Mouse (Mus musculus): ENCODE measurements at regions not wholly inside any gene's neighbourhood (a gene's known extent, or its start where the extent isn't known, plus 50 kb on each side); places are given as distances from the start of the nearest gene placed in this dataset.

- no peak for DNase-seq (ENCODE audit: low spot score in 2 of 2)
These were observed 56.9 kb upstream of the Pik3r1 start for GRCm38 (mm10) chr13:101824962-101825361.

- DNase-seq (ENCODE audit: low spot score in 2 of 2), result no peak
These were observed 64.0 kb upstream of the Pik3r1 start for GRCm38 (mm10) chr13:101831872-101832629.

- DNase-seq (ENCODE audit: low spot score in 2 of 2), result no peak
These were observed 66.5 kb upstream of the Pik3r1 start for GRCm38 (mm10) chr13:101834546-101834945.

DNA sequence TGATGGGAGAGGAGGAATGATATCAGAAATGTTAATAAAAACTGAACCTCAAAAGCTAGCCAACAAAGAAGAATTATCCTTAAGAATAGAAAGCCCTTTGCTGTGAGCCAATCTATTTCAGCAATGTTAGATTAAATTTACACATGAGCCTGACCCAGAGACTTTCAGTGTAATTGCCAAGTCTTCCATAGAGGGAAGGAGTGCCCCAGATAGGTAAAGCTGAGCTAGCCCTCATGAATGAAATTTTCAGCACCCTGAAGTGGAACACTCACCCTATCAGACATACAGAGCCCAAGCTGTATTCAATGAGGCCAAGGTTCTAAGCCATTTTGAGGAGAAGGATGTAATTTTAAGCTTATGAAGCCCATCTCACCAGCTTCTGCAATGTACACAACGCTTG lies 69.0 kb upstream of the Pik3r1 start:
- DNase-seq (ENCODE audit: low spot score in 2 of 2), result no peak

DNA sequence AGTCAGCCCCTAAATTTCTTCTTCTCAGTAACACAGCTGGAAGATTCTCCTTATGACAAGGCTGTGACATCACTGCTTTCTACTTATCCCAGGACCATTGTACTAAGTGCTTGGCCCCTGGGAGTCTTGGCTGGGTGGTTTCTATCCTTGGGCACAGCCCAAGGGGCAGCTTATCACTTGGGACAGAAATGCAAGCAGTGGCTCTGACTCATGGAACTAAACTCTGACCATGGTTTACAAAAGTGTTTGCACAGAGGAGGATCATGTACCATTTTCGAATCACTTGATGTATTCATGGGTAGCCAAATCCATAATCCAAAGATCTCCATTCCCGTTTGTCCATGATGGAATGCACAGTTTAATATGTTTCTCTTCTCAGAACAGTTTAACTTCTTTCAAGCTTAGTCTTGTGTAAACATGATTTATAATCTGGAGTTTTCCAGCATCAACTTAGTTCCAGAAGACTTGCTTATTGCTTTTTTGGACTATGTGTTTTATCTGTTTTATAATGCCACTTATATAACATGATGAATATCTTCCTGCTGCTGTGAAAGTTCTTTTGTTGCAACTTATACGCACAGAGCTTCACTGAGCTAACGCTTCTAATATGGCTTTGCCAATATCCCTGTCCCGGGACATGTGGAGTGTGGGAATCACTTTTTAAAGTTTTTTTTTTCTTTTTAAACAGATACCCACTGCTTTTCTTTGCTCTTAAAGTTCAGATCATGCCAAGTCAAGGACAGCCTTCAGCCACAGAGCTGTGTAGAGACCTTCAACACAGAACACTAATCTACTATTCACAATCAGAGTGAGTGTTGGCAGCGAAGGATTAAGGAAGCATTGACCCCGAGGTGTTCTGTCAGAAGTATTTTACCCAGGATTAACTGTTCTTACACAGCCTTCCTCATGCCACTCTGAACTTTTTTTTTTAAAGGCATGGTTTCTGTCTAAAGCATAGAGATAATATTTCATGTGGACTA lies 76.7 kb upstream of the Pik3r1 start:
- DNase-seq (ENCODE audit: low spot score in 2 of 2), result no peak

DNA sequence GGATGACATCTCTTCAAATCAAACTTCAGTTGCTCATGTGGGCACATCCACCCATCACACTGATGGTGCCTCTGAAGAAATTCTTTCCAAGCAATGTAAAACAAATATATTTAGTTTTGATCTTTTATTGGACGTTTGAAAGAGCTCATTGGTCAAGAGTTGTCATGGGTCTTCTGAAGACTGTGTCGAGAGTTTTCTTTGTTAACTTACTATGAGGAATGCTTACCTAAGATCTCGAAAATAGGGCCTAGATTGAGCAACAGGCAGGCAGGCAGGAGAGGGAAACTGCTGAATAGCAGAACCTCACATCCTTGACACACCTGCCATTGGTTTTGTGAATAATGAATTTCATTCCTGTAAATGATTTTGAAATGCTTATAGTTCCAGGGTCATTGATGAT lies 78.0 kb upstream of the Pik3r1 start:
- no peak for DNase-seq (ENCODE audit: low spot score in 2 of 2)

DNA sequence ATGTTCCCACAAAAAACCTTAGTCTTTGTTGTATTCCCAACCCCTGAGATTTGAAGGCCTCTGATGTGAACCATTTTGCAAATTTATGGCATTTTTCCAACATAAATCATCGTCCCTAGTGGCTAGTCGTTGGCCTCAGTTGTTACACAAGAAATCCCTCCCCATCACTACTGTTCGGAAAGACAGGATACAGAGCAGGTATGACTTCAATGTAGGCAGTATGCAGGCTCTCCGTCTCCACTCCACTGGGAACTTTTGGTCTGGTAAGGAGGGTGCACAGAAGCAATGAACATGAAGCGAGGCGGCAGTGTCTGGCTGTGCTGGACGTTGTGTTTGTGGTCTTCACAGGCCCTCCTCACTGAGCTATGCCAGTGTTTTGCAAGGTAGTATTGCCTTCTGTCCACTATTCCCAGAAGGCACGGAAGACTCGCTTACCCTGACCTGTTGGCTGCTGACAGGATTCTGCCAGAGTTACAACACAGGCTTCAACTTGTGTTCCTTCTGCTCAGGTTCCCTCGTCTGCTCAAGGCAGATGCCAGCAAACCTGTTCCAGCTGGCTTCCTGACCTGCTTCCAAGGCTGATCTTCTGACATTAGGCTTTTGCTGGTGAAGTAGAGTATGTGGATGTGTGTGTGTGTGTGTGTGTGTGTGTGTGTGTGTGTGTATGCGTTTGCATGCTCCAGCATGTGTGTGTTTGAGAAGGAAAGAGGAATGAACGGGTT lies 80.0 kb upstream of the Pik3r1 start:
- DNase-seq (ENCODE audit: low spot score in 2 of 2), result peak; percentile 37 to 73

GRCm38 (mm10) chr13:101848601-101849147 lies 80.7 kb upstream of the Pik3r1 start:
- DNase-seq (ENCODE audit: low spot score in 2 of 2), result no peak

DNA sequence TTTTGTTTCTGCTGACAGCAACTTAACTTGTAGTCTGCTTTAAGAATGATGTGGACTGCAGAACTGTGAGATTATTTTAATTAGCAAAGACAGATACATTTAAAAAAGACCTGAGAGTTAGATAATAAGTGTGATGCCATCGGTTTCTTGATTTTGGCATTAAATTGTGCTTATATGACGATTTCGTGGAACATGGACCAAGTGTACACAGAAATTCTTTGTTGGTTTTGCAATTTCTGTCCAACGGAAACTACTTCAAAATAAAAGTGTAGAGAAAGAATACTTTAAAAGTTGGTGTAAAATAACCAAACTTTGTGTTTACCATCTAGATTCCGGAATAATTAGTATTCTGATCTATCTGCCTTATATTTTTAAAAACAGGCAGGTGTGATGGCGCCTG lies 81.4 kb upstream of the Pik3r1 start:
- DNase-seq (ENCODE audit: low spot score in 2 of 2), result no peak

DNA sequence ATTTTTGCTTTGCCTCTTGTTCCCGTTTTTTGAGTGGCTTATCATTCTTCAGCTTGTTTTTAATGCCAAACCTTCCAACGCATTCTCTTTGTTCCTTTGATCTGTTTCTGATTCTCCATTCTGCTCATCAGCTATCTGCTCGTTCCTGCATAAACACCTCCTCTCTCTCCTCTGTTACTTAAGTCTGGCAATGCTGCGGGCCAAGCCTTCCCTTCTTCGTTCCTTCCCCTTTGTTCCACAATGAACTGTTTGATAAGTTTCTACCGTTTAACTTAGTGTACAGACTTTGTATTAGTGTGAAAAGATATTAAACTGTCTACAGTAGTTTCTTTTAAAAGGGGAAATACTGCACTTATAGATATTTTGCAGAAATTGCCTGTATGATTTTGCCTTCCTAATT lies 83.3 kb upstream of the Pik3r1 start:
- DNase-seq (ENCODE audit: low spot score in 2 of 2), result no peak

- no peak for DNase-seq (ENCODE audit: low spot score in 2 of 2)
These were observed 84.9 kb upstream of the Pik3r1 start for GRCm38 (mm10) chr13:101852960-101853359.

GRCm38 (mm10) chr13:101855141-101855540 lies 87.1 kb upstream of the Pik3r1 start:
- no peak for DNase-seq (ENCODE audit: low spot score in 2 of 2)

- no peak for DNase-seq (ENCODE audit: low spot score in 2 of 2)
These were observed 92.7 kb upstream of the Pik3r1 start for GRCm38 (mm10) chr13:101860704-101861103.

DNA sequence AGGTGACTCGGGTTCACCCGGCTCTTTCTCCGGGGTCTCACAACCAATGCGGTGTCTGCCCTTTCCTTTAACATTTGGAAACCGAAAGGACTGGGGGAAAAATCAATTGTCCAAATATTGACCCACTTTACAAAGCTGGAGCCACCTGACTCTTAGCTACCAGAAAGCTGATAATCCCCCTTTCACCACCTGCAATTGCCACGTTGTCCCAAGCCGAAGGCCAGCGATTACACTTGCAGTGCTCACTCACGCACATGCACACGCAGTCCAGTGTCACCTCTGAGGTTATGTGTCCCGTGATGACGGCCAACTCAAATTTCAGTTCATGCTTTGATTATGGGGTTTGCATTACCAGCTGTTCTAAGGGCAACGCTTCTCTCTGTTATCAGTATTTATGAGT lies 94.0 kb upstream of the Pik3r1 start:
- no peak for DNase-seq (ENCODE audit: low spot score in 2 of 2)

GRCm38 (mm10) chr13:101863015-101863414 lies 95.0 kb upstream of the Pik3r1 start:
- no peak for DNase-seq (ENCODE audit: low spot score in 2 of 2)

- DNase-seq (ENCODE audit: low spot score in 2 of 2), result no peak
These were observed 95.6 kb upstream of the Pik3r1 start for GRCm38 (mm10) chr13:101863602-101864001.

DNA sequence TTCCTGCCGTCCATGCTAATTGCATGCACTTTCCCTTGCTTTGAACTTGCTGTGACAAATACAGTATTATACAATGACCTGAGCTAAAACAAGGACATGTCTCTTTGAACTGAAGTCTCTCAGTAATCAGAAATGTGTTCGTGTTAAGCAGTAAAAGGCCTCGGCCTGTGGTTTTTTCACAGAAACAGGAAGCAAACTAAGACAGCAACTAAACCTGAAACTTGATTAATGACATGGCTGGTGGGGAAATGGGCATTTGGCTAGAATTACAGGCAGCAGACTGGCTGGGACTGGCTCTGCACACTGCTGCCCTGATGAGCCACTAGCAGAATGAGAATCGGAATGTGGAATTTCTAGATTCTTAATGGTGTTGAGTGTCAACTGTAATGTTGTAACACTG lies 98.8 kb upstream of the Pik3r1 start:
- DNase-seq (ENCODE audit: low spot score in 2 of 2), result no peak

DNA sequence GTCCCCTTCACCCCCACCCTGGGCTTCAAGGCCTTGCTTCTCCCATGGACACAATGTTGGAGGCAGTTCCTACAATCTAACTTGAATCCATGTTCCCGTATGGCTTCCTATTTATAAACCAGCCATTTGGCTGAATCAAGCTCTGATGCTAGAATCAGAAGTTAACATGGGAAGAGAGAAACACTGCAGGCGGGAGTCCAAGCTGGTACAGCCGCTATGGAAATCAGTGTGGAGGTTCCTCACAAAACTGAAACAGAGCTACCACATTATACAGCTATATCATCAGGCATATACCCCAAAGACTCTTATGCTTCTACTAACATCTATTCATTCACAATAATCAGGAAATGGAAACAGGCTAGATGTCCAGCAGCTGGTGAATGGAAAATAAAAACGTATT lies 106.7 kb upstream of the Pik3r1 start:
- no peak for DNase-seq (ENCODE audit: low spot score in 2 of 2)

DNA sequence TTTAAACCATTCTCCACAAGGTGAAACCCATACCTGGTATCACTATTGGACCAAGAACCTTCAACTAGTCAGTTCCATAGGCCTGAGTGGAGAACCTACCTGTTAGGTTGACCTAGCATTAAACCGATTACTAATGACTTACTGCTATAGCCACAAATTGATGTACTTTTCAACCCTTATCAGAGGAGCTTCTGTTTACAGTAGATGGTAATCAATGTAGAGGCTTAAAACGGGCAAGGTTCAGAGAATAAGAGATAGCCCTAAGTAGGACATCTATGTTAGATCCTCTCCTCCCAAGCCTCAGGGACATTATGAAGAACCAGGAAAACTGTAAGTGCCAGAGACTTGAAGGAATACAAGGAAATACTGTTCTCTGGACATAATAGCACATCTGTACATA lies 108.1 kb upstream of the Pik3r1 start:
- DNase-seq (ENCODE audit: low spot score in 2 of 2), result no peak

DNA sequence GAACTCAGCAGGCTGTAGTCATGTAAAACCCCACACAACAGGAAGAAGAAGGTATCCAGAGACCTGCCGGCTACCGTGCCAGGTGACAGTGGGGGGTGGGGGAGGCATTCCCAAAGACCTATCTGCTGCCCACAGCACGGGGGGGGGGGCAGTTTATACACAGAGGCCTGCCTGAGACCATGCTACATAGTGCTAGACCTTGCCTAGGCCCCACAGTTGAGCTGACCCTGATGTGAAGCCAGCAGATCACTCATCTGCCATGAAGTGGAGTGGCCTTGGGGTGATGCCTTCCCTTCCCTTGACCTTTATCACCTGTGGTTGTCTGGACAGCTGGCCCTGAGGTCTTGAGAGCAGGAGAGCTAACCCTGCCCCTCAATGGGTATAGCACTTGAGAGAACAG lies 108.6 kb upstream of the Pik3r1 start:
- no peak for DNase-seq (ENCODE audit: low spot score in 2 of 2)

- DNase-seq (ENCODE audit: low spot score in 2 of 2), result no peak
These were observed 110.2 kb upstream of the Pik3r1 start for GRCm38 (mm10) chr13:101878168-101878567.

Measured in gastrocnemius, adult 8-10 months (tissue).